Mouse (Mus musculus): ENCODE measurements around the gene Nckap1l. TPM values are rescaled to one million over a fixed set of nuclear protein-coding genes. Genes with fewer than 3 reads are reported as not detected.
"Not testable (repeated sequence)": the region's sequence is repeated elsewhere in the genome, so short reads cannot be mapped to it uniquely, and the experiment has no call there.

Gene Nckap1l
- 10 to 100 TPM in 2 of 4 experiments, 1 to 10 TPM in 2; 7.4 to 29.6 (median 17.0) TPM for total RNA-seq (2022)

GRCm38 (mm10) chr15:103453551-103454218 is at the start of gene Nckap1l:
Nckap1l (plus strand) TSS chr15:103453794.
- DNase-seq (ENCODE audit: low spot score in 2 of 2), result peak; percentile 7 to 8

GRCm38 (mm10) chr15:103405586-103405985 is 48.0 kb upstream of the Nckap1l start:
- DNase-seq (ENCODE audit: low spot score in 2 of 2), result not testable (repeated sequence)

GRCm38 (mm10) chr15:103427017-103427416 is 26.6 kb upstream of the Nckap1l start:
- no peak for DNase-seq (ENCODE audit: low spot score in 2 of 2)

GRCm38 (mm10) chr15:103430241-103430640 is 23.4 kb upstream of the Nckap1l start, which contains the start of gene Gtsf1:
Gtsf1 (minus strand) TSS chr15:103430470.
- DNase-seq (ENCODE audit: low spot score in 2 of 2), result no peak

- not testable (repeated sequence) for DNase-seq (ENCODE audit: low spot score in 2 of 2)
Observed at GRCm38 (mm10) chr15:103445966-103446365, 7.6 kb upstream of the Nckap1l start.

- DNase-seq (ENCODE audit: low spot score in 2 of 2), result no peak
Observed at GRCm38 (mm10) chr15:103448369-103448768, 5.2 kb upstream of the Nckap1l start, which contains the start of gene Gtsf2. Gtsf2 (minus strand) TSS chr15:103448469.

- DNase-seq (ENCODE audit: low spot score in 2 of 2), result no peak
Observed at GRCm38 (mm10) chr15:103454449-103454848, 855 bp downstream of the Nckap1l start.

GRCm38 (mm10) chr15:103462539-103463261 is 9.1 kb downstream of the Nckap1l start:
- DNase-seq (ENCODE audit: low spot score in 2 of 2), result no peak

GRCm38 (mm10) chr15:103471488-103472194 is 18.0 kb downstream of the Nckap1l start:
- DNase-seq (ENCODE audit: low spot score in 2 of 2), result no peak

GRCm38 (mm10) chr15:103472265-103472664 is 18.7 kb downstream of the Nckap1l start:
- no peak for DNase-seq (ENCODE audit: low spot score in 2 of 2)

- DNase-seq (ENCODE audit: low spot score in 2 of 2), result no peak
Observed at GRCm38 (mm10) chr15:103473182-103473581, 19.6 kb downstream of the Nckap1l start.

- DNase-seq (ENCODE audit: low spot score in 2 of 2), result no peak
Observed at GRCm38 (mm10) chr15:103473769-103474168, 20.2 kb downstream of the Nckap1l start.

GRCm38 (mm10) chr15:103479080-103479606 is 25.5 kb downstream of the Nckap1l start:
- DNase-seq (ENCODE audit: low spot score in 2 of 2), result no peak

- no peak for DNase-seq (ENCODE audit: low spot score in 2 of 2)
Observed at GRCm38 (mm10) chr15:103480129-103480528, 26.5 kb downstream of the Nckap1l start.

- DNase-seq (ENCODE audit: low spot score in 2 of 2), result no peak
Observed at GRCm38 (mm10) chr15:103482488-103482887, 28.9 kb downstream of the Nckap1l start.

- DNase-seq (ENCODE audit: low spot score in 2 of 2), result no peak
Observed at GRCm38 (mm10) chr15:103484490-103484889, 30.9 kb downstream of the Nckap1l start.

- no peak for DNase-seq (ENCODE audit: low spot score in 2 of 2)
Observed at GRCm38 (mm10) chr15:103485106-103485505, 31.5 kb downstream of the Nckap1l start.

- no peak for DNase-seq (ENCODE audit: low spot score in 2 of 2)
Observed at GRCm38 (mm10) chr15:103486658-103487057, 33.1 kb downstream of the Nckap1l start.

- no peak for DNase-seq (ENCODE audit: low spot score in 2 of 2)
Observed at GRCm38 (mm10) chr15:103488336-103488735, 34.7 kb downstream of the Nckap1l start.

GRCm38 (mm10) chr15:103496204-103497140 is 42.9 kb downstream of the Nckap1l start:
- DNase-seq (ENCODE audit: low spot score in 2 of 2), result no peak

- DNase-seq (ENCODE audit: low spot score in 2 of 2), result no peak
Observed at GRCm38 (mm10) chr15:103498157-103498556, 44.6 kb downstream of the Nckap1l start.
